Mouse (Mus musculus) ES-Bruce4 (cell line): ENCODE results near the gene Ccl7.

ENCODE experiments used
- CTCF ChIP-seq: IDR thresholded peaks from one replicate; pipeline ENCODE4 v1.8.1; 2011; ENCODE audit warnings: low read depth, low read length
- EP300 ChIP-seq: IDR thresholded peaks from 2 replicates; pipeline ENCODE4 v1.6.1; 2011; ENCODE audit warnings: low read depth, low read length; ENCODE audit not compliant: insufficient read depth
- POLR2A ChIP-seq: IDR thresholded peaks from one replicate; pipeline ENCODE4 v1.8.1; 2011; ENCODE audit warnings: low read length; ENCODE audit not compliant: insufficient read depth

DNA sequence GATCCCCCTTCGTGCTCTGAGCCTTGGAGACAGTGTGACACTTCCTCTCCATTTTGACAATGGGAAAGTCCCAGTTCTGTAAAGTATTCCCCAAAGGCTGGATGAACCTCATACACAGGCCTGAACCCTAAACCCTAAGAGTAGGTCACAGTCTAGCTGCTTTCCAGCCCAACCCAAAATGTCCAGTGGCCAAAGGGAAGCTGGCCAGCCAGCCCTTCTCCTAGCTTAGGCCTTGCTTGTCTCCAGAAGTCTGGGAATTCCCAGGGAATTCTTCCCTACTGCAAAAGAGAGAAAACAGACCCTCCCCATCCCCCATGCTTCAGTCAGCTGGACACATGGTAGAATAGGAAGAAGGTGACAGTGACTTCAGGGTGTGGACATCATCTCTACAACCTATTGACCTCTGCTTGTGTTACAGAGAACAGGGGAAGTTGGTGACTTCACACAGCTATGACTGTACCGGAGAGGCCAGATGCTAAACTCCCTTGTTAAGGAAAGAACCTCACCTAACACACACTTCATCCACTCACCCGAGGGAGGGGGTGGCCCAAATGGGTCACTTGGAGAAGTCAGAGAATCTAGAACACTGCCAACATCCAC, 29.2 kb upstream of the Ccl7 start:
- TF ChIP-seq CTCF: no peak
- TF ChIP-seq EP300: no peak
- no peak for TF ChIP-seq POLR2A
